Mouse (Mus musculus): ENCODE measurements around the gene Sstr3.

The Sstr3 gene

GRCm38 (mm10) chr15:78559141-78559979 lies 14.9 kb upstream of the Sstr3 start:
- DNase-seq (ENCODE audit: low spot score), result no peak

DNA sequence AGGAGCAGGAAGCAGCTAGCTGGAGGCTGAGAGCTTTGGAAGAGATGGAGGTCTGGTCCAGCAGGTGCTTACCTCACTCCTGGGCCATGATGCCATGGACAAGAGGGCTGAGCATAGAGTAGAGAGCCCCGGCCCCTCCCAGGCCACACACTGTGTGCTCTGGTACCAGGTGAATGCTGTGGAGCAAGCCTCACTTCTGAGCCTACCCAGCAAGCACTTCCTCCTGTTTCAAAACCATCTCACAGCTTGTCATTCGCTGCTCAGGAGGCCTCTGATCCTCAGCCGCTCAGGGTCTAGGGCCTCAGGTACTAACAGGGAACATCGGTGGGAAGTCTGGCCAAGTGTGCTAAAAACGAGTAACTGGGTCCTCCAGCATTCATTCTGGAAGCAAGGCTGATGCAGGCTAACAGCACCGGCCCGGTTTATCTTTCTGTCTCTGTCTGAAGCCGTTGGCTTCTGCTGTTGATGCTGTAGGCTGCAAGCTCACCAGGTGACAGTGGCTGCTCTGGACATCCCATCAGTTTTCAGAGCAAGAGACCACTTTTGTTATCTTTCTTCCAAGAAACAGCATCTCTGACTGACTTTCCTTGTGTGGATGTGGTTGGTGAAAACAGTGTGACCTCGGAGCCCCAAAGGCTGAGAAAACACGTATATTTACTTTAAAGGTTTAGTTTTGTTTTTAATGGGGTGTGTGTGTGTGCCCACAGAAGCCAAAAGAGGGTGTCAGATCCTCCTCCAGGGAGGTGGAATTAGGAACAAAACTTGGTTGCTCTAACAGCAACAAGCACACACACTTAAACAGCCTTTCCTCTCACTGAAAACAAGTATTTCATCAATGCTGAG lies 13.4 kb upstream of the Sstr3 start:
- DNase-seq (ENCODE audit: low spot score), result no peak

DNA sequence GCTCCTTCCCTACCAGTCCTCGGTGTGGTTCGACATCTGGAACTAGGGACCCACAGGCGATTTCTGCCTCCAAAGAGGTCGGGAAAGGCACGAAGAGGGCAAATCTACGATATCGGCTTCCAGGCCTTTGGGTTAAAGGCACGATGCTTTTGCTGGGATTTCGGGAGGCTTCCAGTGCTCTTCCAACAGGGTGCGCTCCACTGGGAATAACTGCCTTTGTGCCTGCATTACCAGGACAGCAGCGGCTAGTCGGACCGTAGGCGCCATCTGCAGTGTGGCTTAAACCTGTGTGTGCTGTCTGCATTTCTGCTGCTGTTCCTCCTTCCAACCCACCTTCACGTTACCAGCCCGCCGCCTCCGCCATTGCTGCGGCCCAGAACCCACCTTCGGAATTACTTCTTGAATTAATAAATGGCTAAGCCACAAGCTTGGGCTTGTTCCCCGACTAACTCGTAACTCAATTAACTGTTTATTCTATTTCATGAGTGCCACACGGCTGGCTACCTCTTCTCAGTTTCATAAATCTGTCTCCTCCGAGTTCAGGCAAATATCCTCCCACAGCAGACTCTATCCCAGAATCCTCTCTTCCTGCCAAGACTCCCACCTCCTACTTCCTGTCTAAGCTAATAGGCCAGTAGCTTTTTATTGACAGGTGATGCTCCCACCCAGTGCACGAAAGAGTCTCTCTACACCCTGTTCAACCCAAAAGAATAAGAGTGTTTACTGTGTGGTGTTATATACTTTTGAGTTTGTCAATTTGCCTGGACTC lies 10.2 kb upstream of the Sstr3 start:
- no peak for DNase-seq (ENCODE audit: low spot score)

DNA sequence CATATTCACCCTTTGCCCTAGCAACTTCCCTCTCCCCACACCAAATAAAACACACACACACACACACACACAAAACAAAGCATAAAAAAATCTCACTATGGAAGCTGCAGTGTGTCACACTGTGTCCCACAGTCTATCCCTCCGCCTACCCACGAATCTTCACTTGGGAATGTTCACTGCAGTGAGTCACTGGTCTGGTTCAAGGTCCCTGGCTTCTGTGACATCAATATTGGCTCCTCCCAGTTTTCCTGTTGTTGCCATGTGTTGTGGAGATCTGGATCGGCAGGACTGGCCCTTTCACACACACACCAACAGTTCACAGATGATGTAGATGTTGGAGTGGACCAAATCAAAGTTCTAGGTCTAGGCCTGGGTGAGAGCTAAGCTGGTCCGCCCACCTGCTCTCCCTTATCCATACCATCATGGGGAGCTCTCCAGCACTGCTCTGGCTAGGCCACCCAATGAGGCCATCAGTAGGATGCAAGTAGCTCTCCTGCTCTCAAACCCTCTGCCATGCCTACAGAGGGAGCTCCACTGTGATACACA lies 4.8 kb upstream of the Sstr3 start:
- no peak for DNase-seq (ENCODE audit: low spot score)

DNA sequence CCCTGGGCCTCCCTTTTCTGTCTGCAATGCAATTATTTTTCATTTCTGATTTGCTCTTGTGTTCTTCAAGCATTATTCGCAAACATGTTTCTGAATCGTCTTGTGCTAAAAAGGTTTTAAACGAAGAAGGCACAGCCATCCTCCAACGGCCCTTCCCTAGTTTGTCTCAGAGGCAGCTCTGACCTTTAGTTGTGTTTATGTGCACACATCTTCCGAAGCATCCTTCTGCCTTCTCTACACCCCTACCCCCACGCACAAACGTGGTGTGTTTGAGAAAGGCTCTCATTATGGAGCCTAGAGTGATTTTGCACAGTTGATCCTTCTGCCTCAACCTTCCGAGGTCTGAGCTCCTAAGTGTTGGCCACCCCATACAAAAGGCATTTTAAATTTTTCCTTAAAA lies 4.2 kb upstream of the Sstr3 start:
- no peak for DNase-seq (ENCODE audit: low spot score)

DNA sequence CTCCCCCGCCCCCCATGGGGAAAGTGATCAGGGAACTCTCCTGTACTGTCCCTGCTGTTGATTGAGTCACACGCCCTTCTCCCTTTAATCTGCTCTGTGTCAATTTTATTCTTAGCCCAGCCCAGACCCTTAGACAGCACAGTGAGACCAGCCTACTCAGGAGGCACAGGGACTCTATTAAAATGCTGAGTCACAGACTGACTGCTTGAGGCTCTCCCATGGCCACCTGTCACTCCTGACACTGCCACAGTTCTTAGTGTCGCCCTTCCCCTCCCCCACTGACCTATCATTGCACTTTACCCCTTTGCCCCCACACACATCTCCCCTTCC lies 3.8 kb upstream of the Sstr3 start:
- no peak for DNase-seq (ENCODE audit: low spot score)

DNA sequence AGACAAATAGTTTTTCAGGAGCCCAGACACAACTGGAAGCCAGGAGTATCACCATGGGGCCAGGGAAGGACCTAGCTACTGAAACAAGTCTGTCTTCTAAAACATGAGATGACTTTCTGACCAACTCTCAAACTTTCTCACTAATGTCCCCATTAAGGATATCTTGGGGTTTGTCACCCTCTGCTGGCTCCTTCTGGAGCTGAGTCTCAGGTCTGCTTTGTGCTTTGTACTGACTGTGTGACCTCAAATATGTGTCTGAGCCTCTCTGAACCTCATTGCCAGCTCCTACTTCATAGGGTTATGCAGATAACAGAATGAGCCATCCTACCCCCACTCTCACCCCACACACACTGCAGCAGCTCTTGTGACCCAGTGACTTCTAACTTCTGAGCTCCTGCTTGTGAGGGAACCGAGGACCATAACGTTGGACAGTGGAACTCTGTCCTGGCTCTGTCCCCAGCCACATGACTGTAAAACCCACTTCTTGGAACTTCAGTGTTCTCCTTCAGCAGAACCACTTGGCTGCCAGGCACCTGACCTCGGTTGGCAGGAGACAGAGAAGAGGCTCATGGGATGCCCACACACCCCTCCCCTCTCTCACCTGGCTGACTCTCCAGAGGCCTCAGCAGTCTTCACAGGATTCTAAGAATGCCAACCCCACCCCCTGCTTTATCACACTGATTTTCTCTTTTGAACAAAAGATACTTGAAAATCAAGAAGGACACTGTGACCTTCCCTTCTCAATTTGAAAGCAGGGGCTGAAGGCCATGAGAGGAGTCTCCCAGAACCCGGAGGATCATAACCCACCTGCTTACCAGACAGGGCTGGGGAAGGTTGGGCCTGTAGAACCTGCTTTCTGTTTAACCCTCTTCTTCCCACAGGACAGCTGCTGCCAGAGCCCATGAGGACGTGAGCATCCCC lies 3.2 kb upstream of the Sstr3 start:
- DNase-seq (ENCODE audit: low spot score), result no peak

DNA sequence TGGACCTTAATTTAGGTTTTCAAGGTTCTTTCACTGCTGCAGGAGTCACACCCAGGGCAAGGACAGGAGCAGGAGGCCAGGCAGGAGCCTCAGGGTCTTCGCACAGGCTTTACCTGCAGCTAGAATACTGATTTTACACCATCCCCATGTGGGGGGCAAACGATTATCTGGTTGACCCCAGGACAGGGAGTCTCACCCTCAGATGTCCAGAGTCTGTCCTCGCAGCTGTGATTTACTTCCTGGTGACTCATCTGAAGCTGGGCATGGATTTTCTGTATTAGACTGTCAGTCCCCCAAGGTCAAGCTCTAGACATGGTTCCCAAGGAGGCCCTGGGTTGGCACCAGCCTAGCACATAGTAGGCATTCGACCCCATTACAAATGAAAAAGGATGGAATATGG lies 1.6 kb upstream of the Sstr3 start:
- no peak for DNase-seq (ENCODE audit: low spot score)

- DNase-seq (ENCODE audit: low spot score), result no peak
Measured at GRCm38 (mm10) chr15:78544041-78544440, 444 bp downstream of the Sstr3 start.

GRCm38 (mm10) chr15:78542767-78543303 lies 1.6 kb downstream of the Sstr3 start:
- DNase-seq (ENCODE audit: low spot score), result no peak

DNA sequence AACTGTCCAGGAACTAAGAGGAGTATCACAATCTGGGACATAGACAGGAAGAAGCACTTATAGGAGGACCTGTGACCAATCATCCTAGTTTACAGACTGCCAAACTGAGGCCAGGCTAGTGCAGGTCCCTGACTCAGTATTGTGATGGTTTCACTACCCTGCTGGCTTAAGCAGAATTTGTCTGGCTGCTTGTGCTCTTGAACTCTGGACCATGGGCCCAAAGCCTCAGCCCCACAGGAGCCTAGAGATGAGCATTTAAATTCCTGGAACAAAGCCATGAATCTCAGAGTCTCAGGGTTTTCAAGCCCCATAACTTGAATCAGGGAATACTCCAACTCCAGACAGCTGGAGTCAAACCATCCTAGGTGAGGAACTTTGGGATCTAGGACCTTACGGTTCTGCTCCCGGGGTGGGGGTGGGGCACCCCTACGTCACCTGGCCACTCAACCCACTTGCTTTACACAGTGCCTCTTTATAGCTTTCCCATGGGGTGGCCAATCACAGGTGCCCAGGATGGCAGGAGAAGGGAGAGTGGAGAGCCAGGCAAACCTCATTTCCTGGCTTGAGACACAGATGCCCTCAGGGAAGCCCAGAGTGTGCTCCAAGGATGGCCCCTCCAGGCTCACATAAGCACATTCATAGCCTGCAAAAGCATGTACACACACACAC lies 2.3 kb downstream of the Sstr3 start:
- DNase-seq (ENCODE audit: low spot score), result no peak

DNA sequence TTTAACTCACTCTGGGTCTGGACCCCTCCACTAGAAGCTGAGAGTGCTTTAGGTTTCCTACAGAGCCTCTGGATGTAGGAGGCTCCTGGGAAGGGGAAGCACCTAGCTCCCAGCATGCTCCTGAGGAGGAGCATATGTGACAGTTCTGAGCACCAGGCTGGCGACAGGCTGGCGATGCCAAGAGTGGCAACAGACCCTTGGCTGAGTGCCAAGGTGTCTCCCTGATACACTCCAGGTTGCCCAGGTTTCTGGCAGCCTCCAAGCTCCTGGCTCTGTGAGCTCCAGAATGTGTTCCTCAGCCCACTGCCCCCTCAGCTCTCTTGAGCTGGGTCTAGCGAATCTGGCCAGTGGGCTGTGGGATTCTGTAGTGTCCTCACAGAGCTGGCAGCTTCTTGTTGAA lies 2.9 kb downstream of the Sstr3 start:
- no peak for DNase-seq (ENCODE audit: low spot score)

- no peak for DNase-seq (ENCODE audit: low spot score)
Measured at GRCm38 (mm10) chr15:78541036-78541435, 3.4 kb downstream of the Sstr3 start.

DNA sequence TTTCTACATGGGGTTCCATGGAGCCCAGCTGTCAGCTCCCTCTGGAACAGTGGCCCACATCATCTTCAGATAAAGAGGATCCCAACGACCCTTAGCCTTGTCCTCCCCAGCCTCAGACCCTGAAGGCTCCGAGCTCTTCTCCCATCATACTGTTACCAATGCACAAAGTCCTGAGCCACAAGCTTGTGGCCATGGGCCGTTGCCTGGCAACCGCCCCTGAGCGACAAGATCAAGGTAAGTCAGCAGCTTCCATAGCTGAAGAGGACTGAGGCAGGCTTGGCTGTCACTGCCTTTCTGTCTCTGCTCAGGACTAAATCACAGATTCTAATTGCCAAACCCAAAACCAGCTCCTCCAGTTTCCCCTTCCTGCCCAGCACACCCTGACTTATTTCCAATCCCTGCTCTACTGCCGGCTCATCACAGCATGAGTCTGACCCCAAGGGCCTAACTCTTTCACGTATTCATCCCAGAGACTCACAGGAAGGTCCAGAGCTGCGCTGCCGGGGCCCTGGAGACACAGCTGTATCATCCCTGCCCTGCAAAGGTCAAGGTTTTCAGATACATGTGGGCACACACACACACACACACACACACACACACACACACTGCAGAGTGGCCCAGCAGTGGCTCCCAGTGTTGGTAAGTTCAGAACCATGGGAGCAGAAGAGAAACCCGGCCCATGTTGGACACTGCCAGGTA lies 8.6 kb downstream of the Sstr3 start:
- DNase-seq (ENCODE audit: low spot score), result no peak

DNA sequence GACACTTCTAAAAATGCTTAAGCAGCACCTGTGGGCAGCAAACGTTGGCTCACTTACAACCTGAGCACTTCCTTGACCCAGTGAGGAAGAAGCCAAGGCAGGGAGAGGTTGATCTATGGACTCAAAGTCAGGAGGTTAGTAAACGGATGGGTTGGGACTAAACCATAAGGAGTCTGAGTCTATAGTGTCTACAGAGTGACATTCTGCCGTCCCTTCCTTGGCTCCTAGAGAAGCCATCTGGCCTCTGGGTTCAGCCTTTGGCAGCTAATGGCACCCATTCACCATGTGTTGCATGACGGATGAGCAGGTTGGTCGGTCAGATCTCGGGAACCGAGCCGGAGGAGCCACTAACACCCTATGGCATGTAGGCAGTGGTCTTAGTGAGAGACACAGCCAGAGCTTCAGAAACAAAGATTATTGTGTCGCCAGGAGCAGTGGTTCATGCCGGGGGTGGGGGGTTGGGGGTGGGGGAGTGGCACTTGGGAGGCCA lies 11.1 kb downstream of the Sstr3 start:
- no peak for DNase-seq (ENCODE audit: low spot score)

DNA sequence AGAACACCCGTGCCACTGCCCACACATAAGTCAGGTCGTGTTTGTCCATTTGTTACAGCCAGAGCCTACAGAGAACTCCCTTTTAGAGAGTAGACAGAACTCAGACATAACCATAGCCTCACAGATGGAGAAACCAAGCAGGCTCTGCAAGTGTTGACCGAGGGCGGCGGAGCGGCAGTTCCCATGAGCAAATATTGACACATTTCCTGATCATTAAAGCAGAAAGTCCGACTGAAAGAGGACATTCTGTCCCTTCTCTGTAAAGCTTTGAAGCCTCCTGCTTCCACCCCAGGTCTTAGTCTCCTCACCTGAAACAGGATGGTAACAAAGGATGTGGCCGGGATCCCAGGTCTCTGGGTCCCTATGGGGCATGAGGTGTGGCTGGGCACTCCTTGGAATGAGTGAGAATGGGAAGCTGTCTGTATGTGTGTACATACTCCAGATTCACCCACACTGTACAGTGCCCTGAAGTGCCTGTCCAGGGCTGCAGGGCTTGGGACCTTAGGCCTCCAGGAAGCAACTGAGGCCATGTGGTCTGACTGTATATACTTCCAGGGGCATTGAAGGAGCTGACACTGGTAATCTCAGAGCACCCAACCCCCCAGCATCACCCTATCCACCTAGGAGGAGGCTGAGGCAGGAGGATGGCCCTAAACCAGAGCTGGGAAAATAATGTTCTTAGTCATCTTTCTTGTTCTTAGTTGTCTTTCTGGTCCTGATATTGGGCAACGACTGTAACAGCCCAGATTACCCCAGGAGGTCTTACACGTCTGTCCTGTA lies 11.7 kb downstream of the Sstr3 start:
- DNase-seq (ENCODE audit: low spot score), result no peak

GRCm38 (mm10) chr15:78531901-78532469 lies 12.5 kb downstream of the Sstr3 start:
- peak; percentile 99 for DNase-seq (ENCODE audit: low spot score)

- DNase-seq (ENCODE audit: low spot score), result no peak
Measured at GRCm38 (mm10) chr15:78531451-78531720, 13.1 kb downstream of the Sstr3 start.
